ENCODE assay signal across 16 mouse cellular contexts in the genomic region with DNA sequence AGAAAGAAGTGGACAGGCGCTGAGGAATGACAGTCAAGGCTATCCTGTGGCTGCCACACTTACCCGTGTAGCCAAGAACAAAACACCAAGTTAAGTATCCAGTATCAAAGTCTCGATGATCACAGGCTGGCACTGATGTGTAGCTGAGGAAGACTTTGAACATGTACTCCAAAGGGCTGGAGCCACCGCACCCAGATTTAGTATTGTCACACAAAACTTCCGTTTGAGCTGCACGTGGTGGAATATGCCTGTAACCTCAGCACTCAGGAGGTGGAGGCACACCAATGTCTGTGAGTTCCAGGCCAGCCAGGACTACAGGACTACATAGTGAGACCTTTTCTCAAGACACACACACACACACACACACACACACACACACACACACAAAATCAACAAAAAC.
"Had no signal": no experiment of that assay in that cellular context is flagged by ENCODE, and none has a peak within 500 bp of the region (broad histone marks: within the 10 kb centered on the region; RNA-seq: fewer than 3 reads in every experiment).

No protein-coding gene starts in this region.

- H3K9me3 ChIP-seq: liver, embryonic 15.5 days; lung, embryonic 15.5 days; midbrain, embryonic 10.5 days; midbrain, embryonic 12.5 days; neural tube, embryonic 12.5 days had no signal

- H3K27me3 ChIP-seq: liver, embryonic 15.5 days; lung, embryonic 15.5 days; midbrain, embryonic 12.5 days; neural tube, embryonic 12.5 days had no signal

- ATAC-seq: liver, postnatal 0 days; midbrain, embryonic 16.5 days had no signal

- H3K27ac ChIP-seq: liver, embryonic 15.5 days; lung, embryonic 15.5 days; midbrain, embryonic 10.5 days; midbrain, embryonic 12.5 days; neural tube, embryonic 12.5 days had no signal

- H3K9ac ChIP-seq: liver, embryonic 15.5 days; liver, postnatal 0 days; lung, embryonic 15.5 days; midbrain, embryonic 12.5 days; neural tube, embryonic 12.5 days had no signal

- H3K4me2 ChIP-seq: liver, embryonic 15.5 days; lung, embryonic 15.5 days; midbrain, embryonic 12.5 days; neural tube, embryonic 12.5 days had no signal

- H3K4me3 ChIP-seq: liver, embryonic 15.5 days; lung, embryonic 15.5 days; midbrain, embryonic 10.5 days; midbrain, embryonic 12.5 days; myocyte; neural tube, embryonic 12.5 days had no signal

- DNase-seq: liver, postnatal 0 days; lung, adult 2 months; lung, postnatal 10 days; midbrain, embryonic 14.5 days; right cerebral cortex, postnatal 14 days; spleen, adult 18-20 months; thymus, adult 18-20 months; thymus, postnatal 14 days; thymus, postnatal 36 days had no signal

- H3K36me3 ChIP-seq: liver, embryonic 15.5 days had no signal
